8 mouse cellular contexts compared by ENCODE assay signal in genomic region chr8:92855171-92855894, GRCm38 (mm10). TPM values are rescaled to one million over a fixed set of nuclear protein-coding genes. Genes with fewer than 3 reads are reported as not detected.
A peak's percentile ranks its signal among the peaks of the same experiment; 100 is the strongest.
DNase-seq lines count a peak whose midpoint lies in the region; ATAC-seq lines count a peak whose summit lies in the region.

Lpcat2 (plus strand) TSS chr8:92855339.

- 0 out of 2 replicates have a peak, but pooled peaks cover 3% of the 10 kb centered on the region for H3K27me3 ChIP-seq in forebrain, embryonic 15.5 days
- peaks cover 15% of the 10 kb centered on the region for H3K27me3 ChIP-seq in liver, embryonic 16.5 days (ENCODE audit: control insufficient read depth, insufficient read depth, low read depth, low read length)
- no peaks in the 10 kb centered on the region for H3K27me3 ChIP-seq in neural tube, embryonic 11.5 days (ENCODE audit: control insufficient read depth, insufficient read depth, low read length)
- no peaks in the 10 kb centered on the region; the same call in 1 of the 2 replicates for H3K27me3 ChIP-seq in stomach, embryonic 15.5 days (replicated peaks)

- H3K27ac ChIP-seq in forebrain, embryonic 15.5 days (replicated peaks): no peak within 1 kb of the TSS
- peak within 1 kb of the TSS; percentile 2; the same call in 1 of the 2 replicates for H3K27ac ChIP-seq in liver, embryonic 16.5 days (ENCODE audit: low read length)
- no peak within 1 kb of the TSS for H3K27ac ChIP-seq in neural tube, embryonic 11.5 days (ENCODE audit: low read depth, low read length)
- peak within 1 kb of the TSS; percentile 55 for H3K27ac ChIP-seq in stomach, embryonic 15.5 days

- H3K9me3 ChIP-seq in forebrain, embryonic 15.5 days: no peaks in the 10 kb centered on the region
- no peaks in the 10 kb centered on the region for H3K9me3 ChIP-seq in liver, embryonic 16.5 days (replicated peaks; ENCODE audit: control insufficient read depth, low read length)
- no peaks in the 10 kb centered on the region for H3K9me3 ChIP-seq in neural tube, embryonic 11.5 days (ENCODE audit: control insufficient read depth, low read length)
- H3K9me3 ChIP-seq in stomach, embryonic 15.5 days: no peaks in the 10 kb centered on the region

- peak within 1 kb of the TSS; percentile 66 for H3K4me3 ChIP-seq in forebrain, embryonic 15.5 days
- peak within 1 kb of the TSS; percentile 59 for H3K4me3 ChIP-seq in liver, embryonic 16.5 days (ENCODE audit: low read depth, low read length)
- peak within 1 kb of the TSS; percentile 52 for H3K4me3 ChIP-seq in neural tube, embryonic 11.5 days (ENCODE audit: low read depth, low read length)
- peak within 1 kb of the TSS; percentile 61 for H3K4me3 ChIP-seq in stomach, embryonic 15.5 days (replicated peaks)

- peak within 1 kb of the TSS; percentile 72 for H3K9ac ChIP-seq in forebrain, embryonic 15.5 days (replicated peaks)
- H3K9ac ChIP-seq in liver, embryonic 16.5 days (ENCODE audit: low read depth, low read length): peak within 1 kb of the TSS; percentile 38
- H3K9ac ChIP-seq in neural tube, embryonic 11.5 days (ENCODE audit: low read length): peak within 1 kb of the TSS; percentile 65
- H3K9ac ChIP-seq in stomach, embryonic 15.5 days: peak within 1 kb of the TSS; percentile 45

- ATAC-seq in forebrain, embryonic 15.5 days (replicated peaks): peak; percentile 72
- ATAC-seq in liver, embryonic 16.5 days (ENCODE audit: low read depth): 0 out of 2 replicates have a peak, but pooled peaks have one; percentile 41
- peak; percentile 72 for ATAC-seq in neural tube, embryonic 11.5 days (ENCODE audit: insufficient read depth, low FRiP score, low TSS enrichment)
- peak; percentile 80 for ATAC-seq in stomach, embryonic 15.5 days (ENCODE audit: insufficient read depth, low FRiP score, low read depth)

- WGBS in forebrain, embryonic 15.5 days: under 1% methylated on average over 50 of the region's 50 CpGs
- under 1% methylated on average over 49 of the region's 50 CpGs for WGBS in liver, embryonic 16.5 days (ENCODE audit: insufficient replicate concordance)
- WGBS in neural tube, embryonic 11.5 days: 1% methylated on average over 49 of the region's 50 CpGs
- 1% methylated on average over 50 of the region's 50 CpGs for WGBS in stomach, embryonic 15.5 days

- H3K36me3 ChIP-seq in forebrain, embryonic 15.5 days: no peaks in the 10 kb centered on the region
- H3K36me3 ChIP-seq in liver, embryonic 16.5 days (ENCODE audit: control insufficient read depth, insufficient read depth): no peaks in the 10 kb centered on the region
- no peaks in the 10 kb centered on the region for H3K36me3 ChIP-seq in neural tube, embryonic 11.5 days (ENCODE audit: control insufficient read depth, insufficient read depth, low read length)
- H3K36me3 ChIP-seq in stomach, embryonic 15.5 days: no peaks in the 10 kb centered on the region

- peak within 1 kb of the TSS; percentile 71 for H3K4me2 ChIP-seq in forebrain, embryonic 15.5 days (replicated peaks)
- H3K4me2 ChIP-seq in liver, embryonic 16.5 days (ENCODE audit: low read depth, low read length): peak within 1 kb of the TSS; percentile 56
- H3K4me2 ChIP-seq in neural tube, embryonic 11.5 days (ENCODE audit: low read depth): peak within 1 kb of the TSS; percentile 90
- H3K4me2 ChIP-seq in stomach, embryonic 15.5 days: peak within 1 kb of the TSS; percentile 88

- intact Hi-C loops in heart, postnatal 14 days (cut with DNase I): no loop called here

- peaks cover 7% of the 10 kb centered on the region; the same call in 1 of the 2 replicates for H3K4me1 ChIP-seq in forebrain, embryonic 15.5 days
- H3K4me1 ChIP-seq in liver, embryonic 16.5 days (ENCODE audit: control insufficient read depth, low read depth, low read length): no peaks in the 10 kb centered on the region; the same call in 1 of the 2 replicates
- H3K4me1 ChIP-seq in neural tube, embryonic 11.5 days (ENCODE audit: control insufficient read depth, insufficient read depth, low read length): peaks cover 1% of the 10 kb centered on the region; the same call in 1 of the 2 replicates
- peaks cover 21% of the 10 kb centered on the region for H3K4me1 ChIP-seq in stomach, embryonic 15.5 days

- DNase-seq in B cell, adult 2 months: peak; percentile 69 to 72
- peak; percentile 3 for DNase-seq in c-Kit-negative CD71-positive TER-119-positive erythroid progenitor cells, embryonic 14.5 days (ENCODE audit: low read depth, low spot score)
- DNase-seq in heart, postnatal 14 days: peak; percentile 69 to 72
- DNase-seq in kidney, postnatal 4 days: peak; percentile 86 to 91
- peak; percentile 79 for DNase-seq in neural tube, embryonic 11.5 days (ENCODE audit: low spot score)

RNA-seq across cellular contexts. Expression of gene Lpcat2, which starts in this region (rescaled TPM):
- polyA plus RNA-seq in forebrain, embryonic 15.5 days (2015; fragmentation: Nextera tagmentation; extraction: Ambion mirVana): 4.0 and 7.7 TPM in 2 replicates
- total RNA-seq in heart, postnatal 14 days (2021): 1 to 10 TPM; 1.6 to 1.9 TPM
- 5.0 TPM in 2 replicates for polyA plus RNA-seq in liver, embryonic 16.5 days (2015; fragmentation: Nextera tagmentation; extraction: Ambion mirVana)
- 4.4 and 5.7 TPM in 2 replicates for polyA plus RNA-seq in neural tube, embryonic 11.5 days (2014; fragmentation: Nextera tagmentation; extraction: Ambion mirVana)
- polyA plus RNA-seq in stomach, embryonic 15.5 days (2015; fragmentation: Nextera tagmentation; extraction: Ambion mirVana): 10.4 and 14.2 TPM in 2 replicates

Comparison
In these comparisons a context has a peak if more than half of its experiments do, and no peak if none do; other contexts are left out.
1. DNase-seq: peak in every context shown above with its lines; median percentile 88 in kidney, postnatal 4 days; 79 in neural tube, embryonic 11.5 days; 70 in B cell, adult 2 months; 70 in heart, postnatal 14 days; 3 in c-Kit-negative CD71-positive TER-119-positive erythroid progenitor cells, embryonic 14.5 days.
2. H3K27ac ChIP-seq: peak in liver, embryonic 16.5 days (single experiment) and stomach, embryonic 15.5 days (single experiment); none in forebrain, embryonic 15.5 days (single experiment) and neural tube, embryonic 11.5 days (single experiment).
3. Peak in every context shown above with its lines, with median percentiles within 50 percentile points of each other: ATAC-seq, H3K4me2 ChIP-seq, H3K4me3 ChIP-seq and H3K9ac ChIP-seq.